Mouse (Mus musculus) forebrain, embryonic 15.5 days (tissue): ENCODE results near the gene Cfdp1. TPM values are rescaled to one million over a fixed set of nuclear protein-coding genes. Genes with fewer than 3 reads are reported as not detected.
"Not testable (repeated sequence)": the region's sequence is repeated elsewhere in the genome, so short reads cannot be mapped to it uniquely, and the experiment has no call there.

ENCODE experiments used
- ATAC-seq: fragments of 200-750 bp; cut with Nextera tagmentation; replicated peaks from 2 replicates; pipeline ENCODE4 v1.8.0; 2017; ENCODE audit warnings: mild to moderate bottlenecking, moderate TSS enrichment, moderate library complexity
- H3K27ac ChIP-seq: fragments of 300-500 bp; sonication (generic); replicated peaks from 2 replicates; pipeline ENCODE4 v1.5.1; 2015; ENCODE audit warnings: mild to moderate bottlenecking, inconsistent platforms
- H3K27me3 ChIP-seq: fragments of 300-500 bp; sonication (generic); 2 replicates; pipeline ENCODE4 v1.6.1; 2015; ENCODE audit warnings: inconsistent platforms
- H3K36me3 ChIP-seq: fragments of 300-500 bp; sonication (generic); 2 replicates; pipeline ENCODE4 v1.6.1; 2015; ENCODE audit warnings: mild to moderate bottlenecking, inconsistent platforms
- H3K4me1 ChIP-seq: fragments of 300-500 bp; sonication (generic); 2 replicates; pipeline ENCODE4 v1.6.1; 2015; ENCODE audit warnings: inconsistent platforms
- H3K4me2 ChIP-seq: fragments of 300-500 bp; sonication (generic); replicated peaks from 2 replicates; pipeline ENCODE4 v1.6.1; 2015; ENCODE audit warnings: mild to moderate bottlenecking, inconsistent platforms
- H3K4me3 ChIP-seq: fragments of 300-500 bp; sonication (generic); 2 replicates; pipeline ENCODE4 v1.5.1; 2015; ENCODE audit warnings: mild to moderate bottlenecking, inconsistent platforms
- H3K9ac ChIP-seq: fragments of 300-500 bp; sonication (generic); replicated peaks from 2 replicates; pipeline ENCODE4 v1.6.1; 2015; ENCODE audit warnings: mild to moderate bottlenecking, inconsistent platforms
- H3K9me3 ChIP-seq: fragments of 300-500 bp; sonication (generic); 2 replicates; pipeline ENCODE4 v1.6.1; 2016; ENCODE audit warnings: inconsistent platforms
- whole genome bisulfite sequencing: fragments of 180-500 bp; shearing (Covaris S2); methylation state at CpG from one replicate; pipeline ENCODE4 v1.1.7; 2015; ENCODE audit warnings: mixed read lengths; 5-methylcytosine and 5-hydroxymethylcytosine counted together
- polyA plus RNA-seq: library from polyadenylated mRNA; unstranded; fragments of >200 nt; fragmentation: Nextera tagmentation; extraction: Ambion mirVana; gene quantifications from 2 replicates; pipeline ENCODE4 v1.2.1, GENCODE M21; 2015

The Cfdp1 gene
- polyA plus RNA-seq, 1 experiment from 2014 or later: 173 TPM

GRCm38 (mm10) chr8:111877711-111878110, 23.6 kb upstream of the Cfdp1 start:
- Histone ChIP-seq H3K27me3 (no peaks in the 10 kb centered on the region), H3K4me3 (no peak overlapping the region), H3K27ac (no peak overlapping the region), H3K9ac (no peak overlapping the region), H3K36me3 (no peaks in the 10 kb centered on the region), H3K4me2 (no peak overlapping the region), H3K9me3 (no peaks in the 10 kb centered on the region), H3K4me1 (peaks cover 7% of the 10 kb centered on the region)
- 72% methylated on average over 9 of the region's 9 CpGs for WGBS
- ATAC-seq: no peak

- peak within 1 kb of the TSS; percentile 64 for H3K9ac ChIP-seq
- H3K36me3 ChIP-seq: no peaks in the 10 kb centered on the region
- ATAC-seq: peak; percentile 98
- H3K4me1 ChIP-seq: peaks cover 7% of the 10 kb centered on the region
- no peaks in the 10 kb centered on the region for H3K9me3 ChIP-seq
- peak within 1 kb of the TSS; percentile 76 for H3K27ac ChIP-seq
- H3K4me3 ChIP-seq: peak within 1 kb of the TSS; percentile 83
- H3K27me3 ChIP-seq: no peaks in the 10 kb centered on the region
- H3K4me2 ChIP-seq: peak within 1 kb of the TSS; percentile 66
- WGBS: under 1% methylated on average over 49 of the region's 53 CpGs
Measured at GRCm38 (mm10) chr8:111876355-111876948, 22.4 kb upstream of the Cfdp1 start, which contains the start of gene Tmem170. TSS of gene Tmem170 (minus strand) at chr8:111876750.

- WGBS: 25% methylated on average over 9 of the region's 9 CpGs
- Histone ChIP-seq H3K27me3 (no peaks in the 10 kb centered on the region), H3K4me1 (peaks cover 7% of the 10 kb centered on the region), H3K4me3 (peak overlapping the region; percentile 83), H3K9ac (peak overlapping the region; percentile 64), H3K36me3 (no peaks in the 10 kb centered on the region), H3K9me3 (no peaks in the 10 kb centered on the region), H3K27ac (no peak overlapping the region), H3K4me2 (peak overlapping the region; percentile 66)
- ATAC-seq: no peak
Measured at GRCm38 (mm10) chr8:111875758-111876157, 21.7 kb upstream of the Cfdp1 start.

- H3K27me3 ChIP-seq: no peaks in the 10 kb centered on the region
- H3K4me1 ChIP-seq: peaks cover 5% of the 10 kb centered on the region
- no peak overlapping the region for H3K9ac ChIP-seq
- no peak overlapping the region for H3K4me2 ChIP-seq
- WGBS: 74% methylated on average over 3 of the region's 3 CpGs
- no peak for ATAC-seq
- no peak overlapping the region for H3K27ac ChIP-seq
- H3K36me3 ChIP-seq: no peaks in the 10 kb centered on the region
- H3K4me3 ChIP-seq: no peak overlapping the region
- H3K9me3 ChIP-seq: no peaks in the 10 kb centered on the region
Measured at GRCm38 (mm10) chr8:111871278-111871677, 17.2 kb upstream of the Cfdp1 start.

GRCm38 (mm10) chr8:111870379-111870778, 16.3 kb upstream of the Cfdp1 start:
- Histone ChIP-seq H3K4me2 (no peak overlapping the region), H3K9me3 (no peaks in the 10 kb centered on the region), H3K4me3 (no peak overlapping the region), H3K4me1 (no peaks in the 10 kb centered on the region), H3K36me3 (no peaks in the 10 kb centered on the region), H3K27me3 (no peaks in the 10 kb centered on the region), H3K27ac (no peak overlapping the region), H3K9ac (no peak overlapping the region)
- no peak for ATAC-seq
- WGBS: 90% methylated on average over 3 of the region's 3 CpGs

GRCm38 (mm10) chr8:111868664-111869063, 14.6 kb upstream of the Cfdp1 start:
- no peak overlapping the region for H3K27ac ChIP-seq
- H3K4me2 ChIP-seq: no peak overlapping the region
- H3K27me3 ChIP-seq: no peaks in the 10 kb centered on the region
- H3K4me1 ChIP-seq: no peaks in the 10 kb centered on the region
- no peak overlapping the region for H3K9ac ChIP-seq
- no peak overlapping the region for H3K4me3 ChIP-seq
- no peak for ATAC-seq
- H3K9me3 ChIP-seq: no peaks in the 10 kb centered on the region
- WGBS: 64% methylated on average over 2 of the region's 2 CpGs
- no peaks in the 10 kb centered on the region for H3K36me3 ChIP-seq

GRCm38 (mm10) chr8:111865857-111866256, 11.8 kb upstream of the Cfdp1 start:
- Histone ChIP-seq H3K36me3 (no peaks in the 10 kb centered on the region), H3K9me3 (no peaks in the 10 kb centered on the region), H3K27ac (no peak overlapping the region), H3K4me3 (no peak overlapping the region), H3K27me3 (no peaks in the 10 kb centered on the region), H3K4me1 (no peaks in the 10 kb centered on the region), H3K4me2 (no peak overlapping the region), H3K9ac (no peak overlapping the region)
- WGBS: 89% methylated on average over 6 of the region's 6 CpGs
- ATAC-seq: no peak

- H3K27me3 ChIP-seq: no peaks in the 10 kb centered on the region
- H3K4me1 ChIP-seq: no peaks in the 10 kb centered on the region
- H3K4me2 ChIP-seq: no peak overlapping the region
- no peak overlapping the region for H3K4me3 ChIP-seq
- H3K27ac ChIP-seq: no peak overlapping the region
- ATAC-seq: no peak
- 91% methylated on average over 8 of the region's 8 CpGs for WGBS
- H3K9ac ChIP-seq: no peak overlapping the region
- H3K9me3 ChIP-seq: no peaks in the 10 kb centered on the region
- no peaks in the 10 kb centered on the region for H3K36me3 ChIP-seq
Measured at GRCm38 (mm10) chr8:111865130-111865852, 11.2 kb upstream of the Cfdp1 start.

- H3K27ac ChIP-seq: no peak overlapping the region
- H3K9ac ChIP-seq: no peak overlapping the region
- WGBS: 93% methylated on average over 8 of the region's 8 CpGs
- H3K9me3 ChIP-seq: no peaks in the 10 kb centered on the region
- no peaks in the 10 kb centered on the region for H3K36me3 ChIP-seq
- no peak for ATAC-seq
- H3K27me3 ChIP-seq: no peaks in the 10 kb centered on the region
- H3K4me1 ChIP-seq: no peaks in the 10 kb centered on the region
- H3K4me2 ChIP-seq: no peak overlapping the region
- no peak overlapping the region for H3K4me3 ChIP-seq
Measured at GRCm38 (mm10) chr8:111864648-111865047, 10.6 kb upstream of the Cfdp1 start.

- no peak overlapping the region for H3K9ac ChIP-seq
- H3K4me3 ChIP-seq: no peak overlapping the region
- no peaks in the 10 kb centered on the region for H3K27me3 ChIP-seq
- H3K36me3 ChIP-seq: no peaks in the 10 kb centered on the region
- no peak for ATAC-seq
- no peak overlapping the region for H3K4me2 ChIP-seq
- no peaks in the 10 kb centered on the region for H3K9me3 ChIP-seq
- no peak overlapping the region for H3K27ac ChIP-seq
- 93% methylated on average over 4 of the region's 4 CpGs for WGBS
- no peaks in the 10 kb centered on the region for H3K4me1 ChIP-seq
Measured at GRCm38 (mm10) chr8:111863280-111863679, 9.2 kb upstream of the Cfdp1 start.

- 92% methylated on average over 12 of the region's 12 CpGs for WGBS
- Histone ChIP-seq H3K4me3 (no peak overlapping the region), H3K9ac (no peak overlapping the region), H3K4me2 (no peak overlapping the region), H3K4me1 (peaks cover 24% of the 10 kb centered on the region), H3K27ac (no peak overlapping the region), H3K9me3 (no peaks in the 10 kb centered on the region), H3K36me3 (no peaks in the 10 kb centered on the region), H3K27me3 (no peaks in the 10 kb centered on the region)
- ATAC-seq: no peak
Measured at GRCm38 (mm10) chr8:111855977-111856376, 1.9 kb upstream of the Cfdp1 start.

GRCm38 (mm10) chr8:111853219-111853618, 872 bp downstream of the Cfdp1 start:
- WGBS: 60% methylated on average over 12 of the region's 12 CpGs
- H3K4me1 ChIP-seq: peaks cover 24% of the 10 kb centered on the region
- not testable (repeated sequence) for H3K9me3 ChIP-seq, H3K36me3 ChIP-seq, ATAC-seq, H3K27me3 ChIP-seq, H3K27ac ChIP-seq
- peak overlapping the region; percentile 81 for H3K4me3 ChIP-seq
- H3K9ac ChIP-seq: peak overlapping the region; percentile 83; the same call in 1 of the 2 replicates
- peak overlapping the region; percentile 86 for H3K4me2 ChIP-seq
